Mouse (Mus musculus) frontal cortex, postnatal 36 days (tissue): ENCODE data around the gene Dusp3.

ENCODE experiments used
- DNase-seq, 2 experiments: peaks; one replicate each; pipeline ENCODE4 v3.0.0; 2022; ENCODE audit warnings: low spot score in 2 of 2

Gene Dusp3

GRCm38 (mm10) chr11:101935743-101936142 lies 51.1 kb downstream of the Dusp3 start:
- no peak for DNase-seq

- DNase-seq, result no peak
These were observed 54.8 kb downstream of the Dusp3 start for GRCm38 (mm10) chr11:101931978-101932377.

GRCm38 (mm10) chr11:101928030-101928762 lies 58.6 kb downstream of the Dusp3 start:
- DNase-seq, result no peak

- DNase-seq, result no peak
These were observed 59.7 kb downstream of the Dusp3 start for GRCm38 (mm10) chr11:101926951-101927589.

GRCm38 (mm10) chr11:101925636-101926035 lies 61.2 kb downstream of the Dusp3 start:
- no peak for DNase-seq

GRCm38 (mm10) chr11:101924441-101924976 lies 62.3 kb downstream of the Dusp3 start:
- no peak for DNase-seq

- DNase-seq, result no peak
These were observed 62.8 kb downstream of the Dusp3 start for GRCm38 (mm10) chr11:101923988-101924387.

GRCm38 (mm10) chr11:101921361-101921952 lies 65.4 kb downstream of the Dusp3 start:
- peak in 1 of 2 experiments; percentile 15 for DNase-seq
